Mouse (Mus musculus): Measurements from ENCODE around the gene Hax1.

The Hax1 gene

GRCm38 (mm10) chr3:89998612-89999054 is at the start of gene Hax1:
TSS of gene Hax1 (minus strand) at chr3:89998780.
- peak; percentile 89 to 92 for DNase-seq (ENCODE audit: low spot score in 2 of 2)

- DNase-seq (ENCODE audit: low spot score in 2 of 2), result no peak
Observed at GRCm38 (mm10) chr3:90036263-90036662, 37.7 kb upstream of the Hax1 start.

GRCm38 (mm10) chr3:90034653-90035052 is 36.1 kb upstream of the Hax1 start:
- no peak for DNase-seq (ENCODE audit: low spot score in 2 of 2)

- DNase-seq (ENCODE audit: low spot score in 2 of 2), result no peak
Observed at GRCm38 (mm10) chr3:90016626-90017025, 18.0 kb upstream of the Hax1 start.

- DNase-seq (ENCODE audit: low spot score in 2 of 2), result no peak
Observed at GRCm38 (mm10) chr3:90010291-90010690, 11.7 kb upstream of the Hax1 start.

GRCm38 (mm10) chr3:90004091-90004796 is 5.7 kb upstream of the Hax1 start:
- no peak for DNase-seq (ENCODE audit: low spot score in 2 of 2)

- DNase-seq (ENCODE audit: low spot score in 2 of 2), result no peak
Observed at GRCm38 (mm10) chr3:89999830-90000229, 1.2 kb upstream of the Hax1 start.

- DNase-seq (ENCODE audit: low spot score in 2 of 2), result peak in 1 of 2 experiments; percentile 10
Observed at GRCm38 (mm10) chr3:89999090-89999489, 510 bp upstream of the Hax1 start.

GRCm38 (mm10) chr3:89997791-89998495 is 637 bp downstream of the Hax1 start:
- peak in 1 of 2 experiments; percentile 19 for DNase-seq (ENCODE audit: low spot score in 2 of 2)

- no peak for DNase-seq (ENCODE audit: low spot score in 2 of 2)
Observed at GRCm38 (mm10) chr3:89994807-89995515, 3.6 kb downstream of the Hax1 start.

- no peak for DNase-seq (ENCODE audit: low spot score in 2 of 2)
Observed at GRCm38 (mm10) chr3:89987822-89988221, 10.8 kb downstream of the Hax1 start.

GRCm38 (mm10) chr3:89987211-89987610 is 11.4 kb downstream of the Hax1 start:
- DNase-seq (ENCODE audit: low spot score in 2 of 2), result no peak

- no peak for DNase-seq (ENCODE audit: low spot score in 2 of 2)
Observed at GRCm38 (mm10) chr3:89982426-89982825, 16.2 kb downstream of the Hax1 start.

GRCm38 (mm10) chr3:89976859-89977258 is 21.7 kb downstream of the Hax1 start:
- DNase-seq (ENCODE audit: low spot score in 2 of 2), result no peak

- no peak for DNase-seq (ENCODE audit: low spot score in 2 of 2)
Observed at GRCm38 (mm10) chr3:89968509-89968908, 30.1 kb downstream of the Hax1 start.

- DNase-seq (ENCODE audit: low spot score in 2 of 2), result no peak
Observed at GRCm38 (mm10) chr3:89966946-89967345, 31.6 kb downstream of the Hax1 start.

- DNase-seq (ENCODE audit: low spot score in 2 of 2), result no peak
Observed at GRCm38 (mm10) chr3:89965972-89966371, 32.6 kb downstream of the Hax1 start.

- DNase-seq (ENCODE audit: low spot score in 2 of 2), result no peak
Observed at GRCm38 (mm10) chr3:89965557-89965956, 33.0 kb downstream of the Hax1 start.

GRCm38 (mm10) chr3:89963926-89964739 is 34.4 kb downstream of the Hax1 start:
- DNase-seq (ENCODE audit: low spot score in 2 of 2), result peak in 1 of 2 experiments; percentile 57

GRCm38 (mm10) chr3:89963221-89963763 is 35.3 kb downstream of the Hax1 start, which contains the start of gene Atp8b2:
TSS of gene Atp8b2 (minus strand) at chr3:89963508.
- DNase-seq (ENCODE audit: low spot score in 2 of 2), result peak in 1 of 2 experiments; percentile 71

- DNase-seq (ENCODE audit: low spot score in 2 of 2), result peak in 1 of 2 experiments; percentile 45
Observed at GRCm38 (mm10) chr3:89962751-89963220, 35.8 kb downstream of the Hax1 start.
